Mouse (Mus musculus) stomach, postnatal 0 days (tissue): ENCODE data around the gene Magi1.

Experiments
- CTCF ChIP-seq: IDR thresholded peaks from 2 replicates; pipeline ENCODE4 v1.5.1; 2016; ENCODE audit warnings: antibody characterized with exemption, low read depth, mild to moderate bottlenecking, moderate library complexity
- EP300 ChIP-seq: optimal IDR thresholded peaks from 2 replicates; pipeline ENCODE3; 2016; ENCODE audit warnings: antibody characterized with exemption

- TF ChIP-seq CTCF, result no peak
- TF ChIP-seq EP300, result no peak
Measured at GRCm38 (mm10) chr6:93909976-93910375, 373.7 kb downstream of the Magi1 start.
